Mouse (Mus musculus) retina, embryonic 14.5 days (tissue): ENCODE results near the gene Snai1.

Source experiments
- DNase-seq: peaks from one replicate; pipeline ENCODE4 v3.0.0-alpha.2; 2015; ENCODE audit warnings: low spot score

Snai1 gene

GRCm38 (mm10) chr2:167551342-167551920 lies 13.4 kb downstream of the Snai1 start:
- DNase-seq, result no peak

- DNase-seq, result no peak
Measured at GRCm38 (mm10) chr2:167552292-167552691, 14.3 kb downstream of the Snai1 start.

GRCm38 (mm10) chr2:167552927-167553402 lies 15.0 kb downstream of the Snai1 start:
- no peak for DNase-seq

- no peak for DNase-seq
Measured at GRCm38 (mm10) chr2:167555766-167556165, 17.8 kb downstream of the Snai1 start.

- DNase-seq, result no peak
Measured at GRCm38 (mm10) chr2:167559413-167559812, 21.4 kb downstream of the Snai1 start.

DNA sequence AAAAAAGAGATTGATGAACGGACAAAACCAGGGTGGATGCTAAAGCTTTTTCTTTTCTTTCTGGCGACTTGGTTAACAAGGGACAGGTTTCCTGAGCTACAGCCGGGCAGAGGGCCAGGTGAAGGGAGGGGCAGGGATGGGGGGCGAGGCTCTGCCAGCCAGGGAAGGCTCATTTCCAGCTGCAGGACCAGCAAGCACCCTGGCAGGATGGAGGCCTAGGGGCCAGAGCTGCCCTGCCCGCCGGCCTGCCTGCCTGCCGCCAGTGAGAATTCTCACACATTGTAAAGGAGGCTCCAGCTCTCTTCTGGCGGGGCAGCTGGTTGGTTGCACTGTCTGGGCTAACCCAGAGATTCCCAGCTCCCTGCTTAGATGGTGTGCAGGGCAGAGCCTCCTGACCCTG lies 24.1 kb downstream of the Snai1 start:
- DNase-seq, result no peak

GRCm38 (mm10) chr2:167563035-167563434 lies 25.0 kb downstream of the Snai1 start:
- no peak for DNase-seq

DNA sequence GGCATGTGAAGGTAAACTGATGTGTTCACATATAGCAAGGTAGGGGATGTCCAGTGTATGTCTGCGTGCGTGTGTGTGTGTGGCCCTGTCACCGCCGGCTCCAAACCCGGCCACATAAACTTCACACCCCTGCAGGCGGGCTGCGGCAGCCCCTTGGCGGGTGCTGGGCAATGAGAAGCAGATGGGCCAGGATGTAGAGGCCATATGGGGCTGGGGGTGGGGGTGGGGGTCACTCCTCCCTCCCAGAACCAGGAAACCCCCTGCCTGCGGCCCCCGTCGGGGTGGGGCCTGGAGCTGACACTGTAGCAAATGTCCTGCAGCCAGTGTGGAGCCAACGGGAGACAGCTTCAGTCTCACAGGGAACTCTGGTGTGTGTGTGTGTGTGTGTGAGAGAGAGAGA lies 25.7 kb downstream of the Snai1 start:
- DNase-seq, result no peak

GRCm38 (mm10) chr2:167564551-167565311 lies 26.7 kb downstream of the Snai1 start:
- no peak for DNase-seq

GRCm38 (mm10) chr2:167565312-167565656 lies 27.3 kb downstream of the Snai1 start:
- DNase-seq, result no peak

GRCm38 (mm10) chr2:167565682-167566081 lies 27.7 kb downstream of the Snai1 start:
- no peak for DNase-seq

DNA sequence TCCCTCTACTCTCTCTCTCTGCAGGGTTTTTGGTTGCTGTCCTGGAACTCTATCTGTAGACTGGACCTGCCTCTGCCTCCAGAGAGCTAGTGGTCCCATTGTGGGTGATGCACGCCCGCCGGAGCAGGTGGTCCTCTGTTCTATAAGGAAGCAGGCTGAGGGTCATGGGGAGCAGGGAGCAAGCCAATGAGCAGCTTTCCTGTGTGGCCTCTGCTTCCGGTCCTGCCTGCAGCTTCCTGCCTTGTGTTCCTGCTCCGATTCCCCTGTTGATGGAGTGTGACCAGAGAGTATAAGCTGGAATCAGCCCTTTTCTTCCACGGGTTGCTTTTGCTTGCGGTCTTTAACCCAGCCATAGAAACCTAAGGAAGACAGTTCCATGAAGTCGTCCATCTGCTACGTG lies 30.1 kb downstream of the Snai1 start:
- no peak for DNase-seq

GRCm38 (mm10) chr2:167569934-167570651 lies 32.1 kb downstream of the Snai1 start:
- no peak for DNase-seq

DNA sequence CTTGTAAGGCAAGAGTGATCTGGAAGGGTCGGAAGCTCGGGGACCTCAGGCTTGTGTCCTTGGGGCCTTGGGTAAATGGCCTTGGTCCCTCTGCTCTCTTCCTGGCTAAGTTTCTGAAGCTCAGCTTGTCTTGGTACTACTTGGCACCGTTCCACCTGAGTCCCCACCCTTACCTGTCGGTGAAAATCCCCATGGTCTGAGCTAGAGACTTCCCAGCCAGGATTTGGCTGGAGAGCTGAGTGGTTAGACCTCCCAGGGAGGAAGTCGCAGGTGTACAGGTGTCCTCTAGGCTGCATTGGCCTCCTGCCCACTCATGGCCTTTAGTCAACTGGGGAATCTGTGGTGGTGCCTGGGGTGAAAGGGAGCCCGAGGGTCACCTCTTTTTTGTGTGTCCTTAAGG lies 32.8 kb downstream of the Snai1 start:
- no peak for DNase-seq

- DNase-seq, result no peak
Measured at GRCm38 (mm10) chr2:167571442-167572220, 33.6 kb downstream of the Snai1 start.

GRCm38 (mm10) chr2:167574814-167575213 lies 36.8 kb downstream of the Snai1 start:
- no peak for DNase-seq

DNA sequence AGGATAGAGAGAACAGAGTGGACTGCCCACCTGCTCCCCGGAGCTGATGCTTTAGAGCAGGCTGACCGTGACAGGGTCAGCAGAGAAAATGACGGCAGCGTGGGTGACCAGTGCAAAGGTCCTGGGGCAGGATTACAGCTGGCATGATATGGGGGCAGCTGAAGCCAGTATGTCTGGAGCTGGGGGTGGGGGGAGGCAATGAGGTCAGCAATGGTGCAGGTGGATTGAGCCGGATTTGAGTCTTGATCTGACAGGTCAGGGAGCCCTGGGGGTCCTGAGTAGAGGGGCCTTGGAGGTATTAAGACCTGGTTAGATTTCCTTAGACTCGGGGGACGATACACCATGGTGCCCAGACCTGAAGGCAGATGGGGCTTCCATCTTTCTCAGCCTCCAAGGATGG lies 37.6 kb downstream of the Snai1 start:
- no peak for DNase-seq

- DNase-seq, result no peak
Measured at GRCm38 (mm10) chr2:167576121-167576620, 38.2 kb downstream of the Snai1 start.

- DNase-seq, result no peak
Measured at GRCm38 (mm10) chr2:167577186-167577785, 39.3 kb downstream of the Snai1 start.

GRCm38 (mm10) chr2:167578521-167578920 lies 40.5 kb downstream of the Snai1 start:
- no peak for DNase-seq

- DNase-seq, result no peak
Measured at GRCm38 (mm10) chr2:167583161-167583952, 45.4 kb downstream of the Snai1 start.
